Mouse (Mus musculus): ENCODE measurements around the gene Polr1c.
A peak's percentile ranks its signal among the peaks of the same experiment; 100 is the strongest.

DNA sequence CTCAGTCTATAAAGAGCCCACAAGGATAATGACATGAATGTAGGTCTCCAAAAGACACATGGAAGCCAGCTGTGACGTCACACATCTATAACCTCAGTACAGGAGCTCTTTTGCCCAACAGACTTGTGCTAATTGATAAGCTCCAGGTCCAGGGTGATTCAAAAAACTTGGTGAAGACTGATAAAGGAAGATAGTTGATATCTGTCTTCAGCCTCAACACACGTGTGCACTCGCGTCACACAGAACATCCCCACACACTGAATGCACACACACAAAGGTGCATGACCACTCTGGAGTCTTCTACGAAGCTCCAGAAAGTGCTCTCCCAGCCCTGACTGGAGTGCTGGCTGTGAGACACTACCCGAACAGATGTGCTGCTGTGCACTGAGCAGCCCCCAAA is 10.8 kb downstream of the Polr1c start:
- no peak for TF ChIP-seq POLR2A (IDR thresholded peaks at IDR 0.05; ENCODE audit: control insufficient read depth in 1 of 2, insufficient read depth in 1 of 2, low read depth in 1 of 2, low read length in 2 of 2, poor library complexity in 1 of 2)
- TF ChIP-seq CTCF (IDR thresholded peaks at IDR 0.05 in 2 of 3, conservative IDR thresholded peaks at IDR 0.05 in 1 of 3; ENCODE audit: control insufficient read depth in 1 of 3, insufficient read depth in 1 of 3, low read depth in 2 of 3, low read length in 3 of 3, poor library complexity in 1 of 3, severe bottlenecking in 1 of 3): no peak
- TF ChIP-seq EP300 (IDR thresholded peaks at IDR 0.05; ENCODE audit: low read depth in 1 of 2, low read length in 2 of 2): peak; percentile 14 to 52; a peak in 1 of 4 replicates
- no peak for TF ChIP-seq NRF1 (IDR thresholded peaks at IDR 0.05; ENCODE audit: insufficient read depth, low read depth, low read length, poor library complexity, severe bottlenecking)
- no peak; the same call in 1 of the 2 replicates for TF ChIP-seq ETS1 (IDR thresholded peaks at IDR 0.05; ENCODE audit: low read depth, low read length)
- no peak for TF ChIP-seq HCFC1 (IDR thresholded peaks at IDR 0.05; ENCODE audit: low read depth, low read length)
- no peak for TF ChIP-seq MXI1 (IDR thresholded peaks at IDR 0.05; ENCODE audit: low read depth, low read length)
- no peak for TF ChIP-seq CHD2 (IDR thresholded peaks at IDR 0.05; ENCODE audit: low read length)
- no peak for TF ChIP-seq RCOR1 (IDR thresholded peaks at IDR 0.05; ENCODE audit: low read depth, low read length)

Data from MEL (cell line).